Mouse (Mus musculus): ENCODE results near the gene Cat.

- TF ChIP-seq MAX (IDR thresholded peaks at IDR 0.05; ENCODE audit: low read length) (no peak), CTCF (conservative IDR thresholded peaks at IDR 0.05 in 1 of 2, IDR thresholded peaks at IDR 0.05 in 1 of 2; ENCODE audit: low read depth in 2 of 2, low read length in 2 of 2) (no peak), SIN3A (IDR thresholded peaks at IDR 0.05; ENCODE audit: low read length) (no peak), ZKSCAN1 (IDR thresholded peaks at IDR 0.05; ENCODE audit: borderline replicate concordance, low read depth, low read length) (no peak), MEF2A (IDR thresholded peaks at IDR 0.05; ENCODE audit: borderline replicate concordance, low read depth, low read length) (no peak)
Observed at GRCm38 (mm10) chr2:103423884-103424283, 61.1 kb downstream of the Cat start.
